Mouse (Mus musculus) E14TG2a.4 (cell line): Measurements from ENCODE around the gene Gm21915.

Source experiments
- H3K27me3 ChIP-seq: 2 replicates; pipeline ENCODE4 v1.6.1; 2014; ENCODE audit warnings: low read length, control low read depth; ENCODE audit not compliant: insufficient read depth
- H3K36me3 ChIP-seq: 2 replicates; pipeline ENCODE4 v1.6.1; 2014; ENCODE audit warnings: low read length, control low read depth; ENCODE audit not compliant: insufficient read depth
- H3K4me1 ChIP-seq: replicated peaks from 2 replicates; pipeline ENCODE4 v1.6.1; 2014; ENCODE audit warnings: low read depth, low read length, control low read depth
- H3K4me3 ChIP-seq: replicated peaks from 2 replicates; pipeline ENCODE4 v1.5.1; 2014; ENCODE audit warnings: mild to moderate bottlenecking, low read length
- H3K9me3 ChIP-seq: 2 replicates; pipeline ENCODE4 v1.6.1; 2014; ENCODE audit warnings: low read length, control low read depth
- CTCF ChIP-seq: conservative IDR thresholded peaks from 2 replicates; pipeline ENCODE4 v1.5.1; 2014; ENCODE audit warnings: low read length
- NANOG ChIP-seq: IDR thresholded peaks from 2 replicates; pipeline ENCODE4 v1.6.1; 2014; ENCODE audit warnings: borderline replicate concordance, low read length, mixed read lengths
- POU5F1 ChIP-seq: IDR thresholded peaks from 2 replicates; pipeline ENCODE4 v1.6.1; 2014; ENCODE audit warnings: low read length, borderline replicate concordance

The Gm21915 gene

GRCm38 (mm10) chr9:40685801-40686420 lies 15.5 kb downstream of the Gm21915 start, which contains the start of gene Clmp:
TSS of gene Clmp (plus strand) at chr9:40685962.
- Histone ChIP-seq H3K4me1 (peaks cover 15% of the 10 kb centered on the region), H3K4me3 (peak within 1 kb of the TSS; percentile 84), H3K27me3 (peaks cover 73% of the 10 kb centered on the region), H3K9me3 (no peaks in the 10 kb centered on the region), H3K36me3 (no peaks in the 10 kb centered on the region)
- TF ChIP-seq CTCF (no peak), NANOG (no peak), POU5F1 (no peak)

GRCm38 (mm10) chr9:40686421-40686899 lies 16.0 kb downstream of the Gm21915 start:
- peak overlapping the region; percentile 84 for H3K4me3 ChIP-seq
- H3K4me1 ChIP-seq = peaks cover 15% of the 10 kb centered on the region
- H3K27me3 ChIP-seq = peaks cover 74% of the 10 kb centered on the region
- no peaks in the 10 kb centered on the region for H3K9me3 ChIP-seq
- H3K36me3 ChIP-seq = no peaks in the 10 kb centered on the region
- TF ChIP-seq POU5F1 = no peak
- no peak for TF ChIP-seq NANOG
- no peak for TF ChIP-seq CTCF

GRCm38 (mm10) chr9:40687053-40687452 lies 16.6 kb downstream of the Gm21915 start:
- Histone ChIP-seq H3K36me3 (no peaks in the 10 kb centered on the region), H3K4me1 (peaks cover 15% of the 10 kb centered on the region), H3K9me3 (no peaks in the 10 kb centered on the region), H3K27me3 (peaks cover 74% of the 10 kb centered on the region), H3K4me3 (peak overlapping the region; percentile 84)
- TF ChIP-seq POU5F1 (no peak), NANOG (no peak), CTCF (no peak)

GRCm38 (mm10) chr9:40687553-40687952 lies 17.1 kb downstream of the Gm21915 start:
- Histone ChIP-seq H3K4me1 (peaks cover 15% of the 10 kb centered on the region), H3K27me3 (peaks cover 73% of the 10 kb centered on the region), H3K9me3 (no peaks in the 10 kb centered on the region), H3K4me3 (no peak overlapping the region), H3K36me3 (no peaks in the 10 kb centered on the region)
- TF ChIP-seq CTCF = no peak
- TF ChIP-seq POU5F1 = no peak
- TF ChIP-seq NANOG = no peak

DNA sequence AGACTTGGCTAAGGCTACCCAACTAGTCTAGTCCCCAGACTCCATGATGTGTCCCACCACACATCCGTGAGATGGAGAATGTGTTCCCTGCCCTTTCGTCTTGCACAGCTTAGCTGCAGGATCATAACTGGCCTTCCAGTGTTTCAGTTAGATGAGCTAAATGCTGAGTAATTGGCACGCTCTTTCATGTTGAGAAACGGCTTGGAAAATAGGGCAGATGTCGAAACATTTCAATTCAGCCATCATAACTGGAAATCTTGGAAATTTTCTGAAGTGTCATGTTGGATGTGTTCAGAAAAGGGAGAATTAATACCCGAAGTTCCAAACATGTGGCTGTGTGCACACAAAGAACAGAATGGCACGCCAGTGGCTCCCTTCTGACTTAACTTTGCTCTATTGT lies 20.1 kb downstream of the Gm21915 start:
- Histone ChIP-seq H3K4me1 (peaks cover 12% of the 10 kb centered on the region), H3K27me3 (peaks cover 73% of the 10 kb centered on the region), H3K36me3 (no peaks in the 10 kb centered on the region), H3K4me3 (no peak overlapping the region), H3K9me3 (no peaks in the 10 kb centered on the region)
- TF ChIP-seq CTCF (no peak), NANOG (no peak), POU5F1 (no peak)

DNA sequence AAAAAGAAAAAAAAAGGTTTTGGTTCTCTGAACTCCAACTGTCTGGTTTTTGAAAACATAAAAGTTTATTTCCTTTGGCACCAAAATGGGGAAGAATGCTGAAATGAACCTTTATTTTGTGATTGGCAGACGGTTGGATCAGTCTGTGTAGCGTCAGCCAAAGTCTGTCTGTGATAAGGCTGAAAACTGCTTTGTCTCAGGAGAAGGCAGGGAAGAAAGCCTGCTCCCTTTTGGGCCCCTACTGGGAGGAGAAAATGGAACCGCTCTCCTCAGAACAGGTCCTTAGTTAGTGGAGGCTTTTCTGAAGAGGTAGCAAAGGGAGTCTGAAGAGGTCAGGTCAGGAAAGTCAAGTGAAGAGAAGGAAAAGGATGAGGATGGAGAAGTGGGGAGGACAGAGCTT lies 22.6 kb downstream of the Gm21915 start:
- H3K27me3 ChIP-seq = peaks cover 62% of the 10 kb centered on the region
- no peak overlapping the region for H3K4me3 ChIP-seq
- H3K4me1 ChIP-seq = no peaks in the 10 kb centered on the region
- TF ChIP-seq CTCF (no peak), POU5F1 (no peak), NANOG (no peak)
- no peaks in the 10 kb centered on the region for H3K9me3 ChIP-seq
- no peaks in the 10 kb centered on the region for H3K36me3 ChIP-seq

DNA sequence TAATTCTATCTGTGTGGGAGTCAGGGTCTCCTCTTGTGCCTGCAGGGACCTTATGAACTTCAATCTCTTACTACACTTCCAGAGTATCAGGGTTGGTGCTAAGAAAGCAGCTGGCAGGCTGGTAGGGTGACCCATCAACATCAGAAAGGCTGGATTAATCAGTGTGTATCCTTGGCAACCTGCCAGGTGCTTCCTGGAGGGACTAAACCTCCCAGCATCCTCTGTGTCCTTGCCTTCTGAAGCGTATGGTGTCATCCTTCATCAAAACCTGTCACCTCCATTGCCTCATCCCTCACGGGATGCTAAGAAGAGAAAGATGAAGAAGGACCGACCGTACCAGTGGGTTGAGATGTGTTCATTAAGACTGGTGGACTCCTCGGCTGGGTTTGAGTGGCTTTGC lies 23.4 kb downstream of the Gm21915 start:
- Histone ChIP-seq H3K36me3 (no peaks in the 10 kb centered on the region), H3K4me3 (no peak overlapping the region), H3K27me3 (peaks cover 55% of the 10 kb centered on the region), H3K9me3 (no peaks in the 10 kb centered on the region), H3K4me1 (no peaks in the 10 kb centered on the region)
- TF ChIP-seq CTCF = no peak
- TF ChIP-seq NANOG = no peak
- no peak for TF ChIP-seq POU5F1

DNA sequence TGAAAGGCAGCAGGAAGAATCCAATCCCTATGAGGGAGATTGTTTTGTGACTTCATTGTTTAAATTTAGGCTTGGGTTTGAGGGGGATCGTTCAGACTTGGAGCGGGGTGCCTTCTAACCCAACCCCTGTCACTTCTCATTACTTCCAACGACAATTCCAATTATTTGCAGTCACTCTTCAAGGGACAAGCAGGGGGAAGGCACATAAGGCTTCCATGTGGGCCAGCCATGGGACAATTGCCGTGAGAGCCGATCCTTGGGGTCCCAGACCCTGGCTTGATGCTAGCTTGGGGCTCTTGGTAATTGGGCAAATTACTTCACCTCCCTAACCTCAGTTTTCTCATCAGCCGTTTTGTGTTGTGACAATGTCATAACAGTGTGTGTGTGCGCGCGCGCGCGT lies 23.9 kb downstream of the Gm21915 start:
- TF ChIP-seq POU5F1 (no peak), NANOG (no peak), CTCF (no peak)
- H3K36me3 ChIP-seq = no peaks in the 10 kb centered on the region
- no peaks in the 10 kb centered on the region for H3K9me3 ChIP-seq
- H3K27me3 ChIP-seq = peaks cover 58% of the 10 kb centered on the region
- H3K4me1 ChIP-seq = no peaks in the 10 kb centered on the region
- no peak overlapping the region for H3K4me3 ChIP-seq

DNA sequence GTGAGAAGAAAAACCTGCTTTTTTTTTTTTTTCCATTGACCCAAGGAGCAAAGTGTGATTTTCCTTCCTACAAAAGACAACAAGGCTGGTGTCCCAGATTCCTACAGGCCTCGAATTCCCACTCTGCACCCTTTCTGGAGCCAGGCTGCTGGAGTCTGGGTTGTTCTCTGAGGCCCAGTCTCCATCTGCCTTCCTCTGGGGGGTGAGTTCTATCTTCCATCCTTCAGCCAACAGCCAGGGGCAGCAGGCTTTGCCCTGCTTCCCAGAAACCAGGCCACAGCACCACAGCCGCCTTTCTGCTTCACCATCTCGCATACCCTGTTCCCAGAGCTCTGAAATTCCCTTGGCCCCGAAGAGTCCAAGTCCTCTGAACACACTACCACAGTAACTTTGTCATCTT lies 25.7 kb downstream of the Gm21915 start:
- Histone ChIP-seq H3K9me3 (no peaks in the 10 kb centered on the region), H3K4me1 (no peaks in the 10 kb centered on the region), H3K27me3 (peaks cover 64% of the 10 kb centered on the region), H3K4me3 (no peak overlapping the region), H3K36me3 (no peaks in the 10 kb centered on the region)
- TF ChIP-seq NANOG (no peak), CTCF (no peak), POU5F1 (no peak)
